8 mouse cellular contexts compared by ENCODE assay signal in genomic region chr2:112239212-112239934, GRCm38 (mm10). TPM values are rescaled to one million over a fixed set of nuclear protein-coding genes. Genes with fewer than 3 reads are reported as not detected.
A peak's percentile ranks its signal among the peaks of the same experiment; 100 is the strongest.
DNase-seq lines count a peak whose midpoint lies in the region; ATAC-seq lines count a peak whose summit lies in the region.

Gene Lpcat4 (plus strand): TSS chr2:112239468.

- H3K4me1 ChIP-seq in intestine, embryonic 15.5 days (replicated peaks), result peaks cover 13% of the 10 kb centered on the region

- peak; percentile 88 to 92 for DNase-seq in adrenal gland, adult 18-20 months (ENCODE audit: low spot score in 2 of 2)
- DNase-seq in embryo, embryonic 10.5 days (ENCODE audit: low spot score), result peak; percentile 92
- DNase-seq in gastrocnemius, postnatal 25 days, result peak; percentile 77
- DNase-seq in left cerebral cortex, postnatal 14 days (ENCODE audit: low spot score in 2 of 2), result peak; percentile 93 to 94
- DNase-seq in right cerebral cortex, postnatal 25 days, result peak; percentile 89
- DNase-seq in urinary bladder, postnatal 4 days (ENCODE audit: low spot score in 2 of 2), result peak; percentile 84 to 93

- intact Hi-C loops in left cerebral cortex, postnatal 14 days (cut with DNase I), result no loop called here

- no peaks in the 10 kb centered on the region for H3K36me3 ChIP-seq in intestine, embryonic 15.5 days

- no peaks in the 10 kb centered on the region for H3K27me3 ChIP-seq in intestine, embryonic 15.5 days (replicated peaks)

- peak; percentile 90 for ATAC-seq in intestine, embryonic 15.5 days
- ATAC-seq in megakaryocyte-erythroid progenitor cell, adult 5-6 weeks (replicated peaks; ENCODE audit: low FRiP score, low TSS enrichment, poor library complexity, severe bottlenecking), result peak; percentile 79

- peak within 1 kb of the TSS; percentile 96 for H3K4me2 ChIP-seq in intestine, embryonic 15.5 days (replicated peaks)

- peak within 1 kb of the TSS; percentile 92 for H3K4me3 ChIP-seq in intestine, embryonic 15.5 days (replicated peaks)

- H3K9ac ChIP-seq in intestine, embryonic 15.5 days, result peak within 1 kb of the TSS; percentile 72

- peak within 1 kb of the TSS; percentile 95 for H3K27ac ChIP-seq in intestine, embryonic 15.5 days

- WGBS in intestine, embryonic 15.5 days, result under 1% methylated on average over 67 of the region's 94 CpGs

- H3K9me3 ChIP-seq in intestine, embryonic 15.5 days, result no peaks in the 10 kb centered on the region

RNA-seq across cellular contexts. Expression of gene Lpcat4, which starts in this region (rescaled TPM):
- total RNA-seq in adrenal gland, adult 18-20 months (2021), result 1 to 10 TPM; 5.2 to 5.9 TPM
- 1 to 10 TPM; 2.1 to 2.3 TPM for total RNA-seq in gastrocnemius, postnatal 25 days (2021)
- polyA plus RNA-seq in intestine, embryonic 15.5 days (2015; fragmentation: Nextera tagmentation; extraction: Ambion mirVana), result 22.8 and 23.8 TPM in 2 replicates
- total RNA-seq in left cerebral cortex, postnatal 14 days (2021), result 100 to 1,000 TPM; 121 to 122 TPM
- 2.4 and 3.4 TPM in 2 replicates for total RNA-seq in megakaryocyte-erythroid progenitor cell, adult 5-6 weeks (2014; fragmentation: Nextera tagmentation)
- 8.5 TPM in 1 of 2 replicates, not detected in the other for total RNA-seq in megakaryocyte-erythroid progenitor cell, adult 5-6 weeks (2017)

Comparison
In these comparisons a context has a peak if more than half of its experiments do, and no peak if none do; other contexts are left out.
1. Peak in every context shown above with its lines: DNase-seq, ATAC-seq, H3K4me3 ChIP-seq and H3K27ac ChIP-seq.
2. RNA of gene Lpcat4 (total RNA-seq): 121 to 122 TPM in left cerebral cortex, postnatal 14 days; 2.4 to 8.5 TPM in megakaryocyte-erythroid progenitor cell, adult 5-6 weeks, 5.2 to 5.9 TPM in adrenal gland, adult 18-20 months and 2.1 to 2.3 TPM in gastrocnemius, postnatal 25 days; every median in the first group is over 10 times any median in the second.